In genomic region chr11:25045977-25046376, GRCm38 (mm10) we compare ENCODE assay signal across 9 mouse cellular contexts.
DNase-seq lines count a peak whose midpoint lies in the region; ATAC-seq and TF ChIP-seq lines count a peak whose summit lies in the region.
"Had no signal": no experiment of that assay in that cellular context is flagged by ENCODE, and none has a peak within 500 bp of the region (broad histone marks: within the 10 kb centered on the region; RNA-seq: fewer than 3 reads in every experiment).

No protein-coding gene starts in this region.

- no peaks in the 10 kb centered on the region for H3K4me1 ChIP-seq in hindbrain, postnatal 0 days (ENCODE audit: insufficient read depth, low read length)
- peaks cover 2% of the 10 kb centered on the region; the same call in 1 of the 2 replicates for H3K4me1 ChIP-seq in hindbrain, embryonic 12.5 days
- H3K4me1 ChIP-seq in midbrain, embryonic 11.5 days (ENCODE audit: control insufficient read depth, insufficient read depth, low read length), result 0 out of 2 replicates have a peak, but pooled peaks cover 3% of the 10 kb centered on the region
- peaks cover 14% of the 10 kb centered on the region for H3K4me1 ChIP-seq in midbrain, embryonic 10.5 days
- peaks cover 4% of the 10 kb centered on the region; the same call in 1 of the 2 replicates for H3K4me1 ChIP-seq in limb, embryonic 11.5 days (ENCODE audit: control insufficient read depth, insufficient read depth, low read length)
- H3K4me1 ChIP-seq: liver, embryonic 15.5 days had no signal

- H3K27ac ChIP-seq in hindbrain, postnatal 0 days, result no peak overlapping the region
- H3K27ac ChIP-seq in hindbrain, embryonic 12.5 days, result no peak overlapping the region
- H3K27ac ChIP-seq in midbrain, embryonic 11.5 days (ENCODE audit: low read depth, low read length), result no peak overlapping the region
- no peak overlapping the region for H3K27ac ChIP-seq in midbrain, embryonic 10.5 days (replicated peaks)
- 0 out of 2 replicates have a peak overlapping the region, but pooled peaks have one; percentile 26 for H3K27ac ChIP-seq in limb, embryonic 11.5 days (replicated peaks; ENCODE audit: low read depth, low read length)
- H3K27ac ChIP-seq: liver, embryonic 15.5 days had no signal

- DNase-seq in hindbrain, postnatal 0 days (ENCODE audit: low spot score), result no peak
- no peak for DNase-seq in midbrain, embryonic 11.5 days (ENCODE audit: low spot score, missing footprints)
- DNase-seq in midbrain, embryonic 10.5 days (ENCODE audit: low spot score), result no peak
- DNase-seq in WW6 (ENCODE audit: low read depth, low spot score), result peak; percentile 24
- peak; percentile 53 for DNase-seq in limb, embryonic 11.5 days (ENCODE audit: low spot score)
- no peak for DNase-seq in spleen, adult 18-20 months
- no peak for DNase-seq in left cerebral cortex, adult 18-20 months (ENCODE audit: low spot score in 2 of 2)

- peak; percentile 27 for TF ChIP-seq CTCF in hindbrain, postnatal 0 days (IDR thresholded peaks at IDR 0.05; ENCODE audit: low read depth)

- no peak for ATAC-seq in hindbrain, postnatal 0 days
- no peak for ATAC-seq in hindbrain, embryonic 12.5 days (ENCODE audit: low FRiP score)
- ATAC-seq in midbrain, embryonic 11.5 days (ENCODE audit: low FRiP score), result 0 out of 2 replicates have a peak, but pooled peaks have one; percentile 40
- ATAC-seq in limb, embryonic 11.5 days (ENCODE audit: insufficient number of reproducible peaks, low FRiP score, low TSS enrichment, low read depth), result no peak

- H3K36me3 ChIP-seq in hindbrain, postnatal 0 days (ENCODE audit: insufficient read depth, low read length), result no peaks in the 10 kb centered on the region
- no peaks in the 10 kb centered on the region for H3K36me3 ChIP-seq in hindbrain, embryonic 12.5 days
- H3K36me3 ChIP-seq in midbrain, embryonic 11.5 days (ENCODE audit: control insufficient read depth, insufficient read depth, low read length), result no peaks in the 10 kb centered on the region
- no peaks in the 10 kb centered on the region for H3K36me3 ChIP-seq in midbrain, embryonic 10.5 days
- H3K36me3 ChIP-seq in limb, embryonic 11.5 days (ENCODE audit: control insufficient read depth, insufficient read depth, low read length), result no peaks in the 10 kb centered on the region
- H3K36me3 ChIP-seq: liver, embryonic 15.5 days had no signal

- H3K9me3 ChIP-seq in hindbrain, postnatal 0 days (ENCODE audit: low read length), result no peaks in the 10 kb centered on the region
- no peaks in the 10 kb centered on the region for H3K9me3 ChIP-seq in hindbrain, embryonic 12.5 days (replicated peaks)
- H3K9me3 ChIP-seq in midbrain, embryonic 11.5 days (ENCODE audit: control insufficient read depth, low read length), result no peaks in the 10 kb centered on the region
- no peaks in the 10 kb centered on the region for H3K9me3 ChIP-seq in midbrain, embryonic 10.5 days (replicated peaks)
- no peaks in the 10 kb centered on the region for H3K9me3 ChIP-seq in limb, embryonic 11.5 days (ENCODE audit: control insufficient read depth, low read length)
- H3K9me3 ChIP-seq: liver, embryonic 15.5 days had no signal

- H3K9ac ChIP-seq in hindbrain, postnatal 0 days (replicated peaks; ENCODE audit: low read length), result no peak overlapping the region
- no peak overlapping the region for H3K9ac ChIP-seq in hindbrain, embryonic 12.5 days
- H3K9ac ChIP-seq in midbrain, embryonic 11.5 days (ENCODE audit: low read length), result no peak overlapping the region
- no peak overlapping the region for H3K9ac ChIP-seq in limb, embryonic 11.5 days (ENCODE audit: low read length)
- H3K9ac ChIP-seq: liver, embryonic 15.5 days had no signal

- no peak overlapping the region for H3K4me2 ChIP-seq in hindbrain, postnatal 0 days (ENCODE audit: low read depth, low read length)
- H3K4me2 ChIP-seq in hindbrain, embryonic 12.5 days (replicated peaks), result no peak overlapping the region
- no peak overlapping the region for H3K4me2 ChIP-seq in midbrain, embryonic 11.5 days
- H3K4me2 ChIP-seq in limb, embryonic 11.5 days (ENCODE audit: low read depth, severe bottlenecking), result no peak overlapping the region; the same call in 1 of the 2 replicates
- H3K4me2 ChIP-seq: liver, embryonic 15.5 days had no signal

- no peaks in the 10 kb centered on the region for H3K27me3 ChIP-seq in hindbrain, postnatal 0 days (ENCODE audit: insufficient read depth, low read length)
- H3K27me3 ChIP-seq in hindbrain, embryonic 12.5 days, result no peaks in the 10 kb centered on the region
- no peaks in the 10 kb centered on the region for H3K27me3 ChIP-seq in midbrain, embryonic 11.5 days (ENCODE audit: control insufficient read depth, insufficient read depth, low read length)
- no peaks in the 10 kb centered on the region for H3K27me3 ChIP-seq in midbrain, embryonic 10.5 days (ENCODE audit: low read depth, poor library complexity, severe bottlenecking)
- H3K27me3 ChIP-seq in limb, embryonic 11.5 days (ENCODE audit: control insufficient read depth, insufficient read depth, low read length), result no peaks in the 10 kb centered on the region
- H3K27me3 ChIP-seq: liver, embryonic 15.5 days had no signal

- 54% methylated on average over 7 of the region's 7 CpGs for WGBS in hindbrain, postnatal 0 days
- 70% methylated on average over 7 of the region's 7 CpGs for WGBS in hindbrain, embryonic 12.5 days
- 62% methylated on average over 7 of the region's 7 CpGs for WGBS in midbrain, embryonic 11.5 days
- 67% methylated on average over 7 of the region's 7 CpGs for WGBS in midbrain, embryonic 10.5 days
- WGBS in limb, embryonic 11.5 days, result 47% methylated on average over 7 of the region's 7 CpGs

- H3K4me3 ChIP-seq in hindbrain, postnatal 0 days (ENCODE audit: low read length), result no peak overlapping the region
- H3K4me3 ChIP-seq in hindbrain, embryonic 12.5 days, result no peak overlapping the region
- no peak overlapping the region for H3K4me3 ChIP-seq in midbrain, embryonic 11.5 days (ENCODE audit: low read depth, low read length)
- H3K4me3 ChIP-seq in midbrain, embryonic 10.5 days, result no peak overlapping the region
- no peak overlapping the region for H3K4me3 ChIP-seq in limb, embryonic 11.5 days (ENCODE audit: low read depth, low read length)
- H3K4me3 ChIP-seq: liver, embryonic 15.5 days had no signal

Comparison
In these comparisons a context has a peak if more than half of its experiments do, and no peak if none do; other contexts are left out.
1. DNase-seq: peak in WW6 (single experiment) and limb, embryonic 11.5 days (single experiment); none in hindbrain, postnatal 0 days (single experiment), midbrain, embryonic 11.5 days (single experiment), midbrain, embryonic 10.5 days (single experiment), spleen, adult 18-20 months (0 of 2) and left cerebral cortex, adult 18-20 months (0 of 2).